Mouse (Mus musculus) neutrophil, adult 83 days (primary cell): Measurements from ENCODE around the gene Xpa. TPM values are rescaled to one million over a fixed set of nuclear protein-coding genes. Genes with fewer than 3 reads are reported as not detected.

Experiments used
- total RNA-seq, 2 experiments: library from RNA; stranded (reverse); gene quantifications; one replicate each; pipeline ENCODE4 v1.2.4; 2023

Gene Xpa
- 10 to 100 TPM; 18.0 to 18.7 TPM for total RNA-seq

GRCm38 (mm10) chr4:46195781-46196487 is at the start of gene Xpa:
Gene Xpa, minus strand, starts transcription at chr4:46196311.

GRCm38 (mm10) chr4:46138287-46139222 is 57.6 kb downstream of the Xpa start, which contains the start of the genes Ncbp1 and Tstd2:
Gene Ncbp1, plus strand, starts transcription at chr4:46138613.
Gene Tstd2, minus strand, starts transcription at chr4:46138694.

Other genes with a start within 250 kb of the Xpa start
- 10 to 100 TPM; 31.4 to 33.5 TPM for gene Tdrd7, start 231.0 kb downstream of the Xpa start, total RNA-seq
- gene Tmod1, start 157.4 kb downstream of the Xpa start, total RNA-seq = 1 to 10 TPM; 1.9 to 2.0 TPM
- 10 to 100 TPM; 32.4 to 35.7 TPM for gene Ncbp1, start 57.7 kb downstream of the Xpa start, total RNA-seq
- 10 to 100 TPM; 23.4 to 24.9 TPM for gene Tstd2, start 57.6 kb downstream of the Xpa start, total RNA-seq
- under 1 TPM in 1 of 2 experiments, not detected in 1; 0.15 TPM for gene Foxe1, start 147.3 kb upstream of the Xpa start, total RNA-seq
- gene Trmo, start 193.1 kb upstream of the Xpa start, total RNA-seq = 1 to 10 TPM; 3.8 to 5.2 TPM
- gene Hemgn, start 217.2 kb upstream of the Xpa start, total RNA-seq = 10 to 100 TPM; 22.8 to 40.2 TPM